Mouse (Mus musculus) heart, embryonic 15.5 days (tissue): ENCODE measurements at regions not wholly inside any gene's neighbourhood (a gene's known extent, or its start where the extent isn't known, plus 50 kb on each side); places are given as distances from the start of the nearest gene placed in this dataset.

ENCODE experiments used
- ATAC-seq: fragments of 200-750 bp; cut with Nextera tagmentation; replicated peaks from 2 replicates; pipeline ENCODE4 v1.8.0; 2017; ENCODE audit warnings: low read depth, moderate TSS enrichment; ENCODE audit not compliant: insufficient number of reproducible peaks, insufficient read depth, low FRiP score
- H3K27ac ChIP-seq: fragments of 300-500 bp; sonication (generic); 2 replicates; pipeline ENCODE4 v1.5.1; 2015; ENCODE audit warnings: mild to moderate bottlenecking, inconsistent platforms
- H3K27me3 ChIP-seq: fragments of 300-500 bp; sonication (generic); 2 replicates; pipeline ENCODE4 v1.6.1; 2015; ENCODE audit warnings: inconsistent platforms
- H3K36me3 ChIP-seq: fragments of 300-500 bp; sonication (generic); 2 replicates; pipeline ENCODE4 v1.6.1; 2015; ENCODE audit warnings: mild to moderate bottlenecking, inconsistent platforms
- H3K4me1 ChIP-seq: fragments of 300-500 bp; sonication (generic); replicated peaks from 2 replicates; pipeline ENCODE4 v1.6.1; 2015; ENCODE audit warnings: inconsistent platforms
- H3K4me2 ChIP-seq: fragments of 300-500 bp; sonication (generic); 2 replicates; pipeline ENCODE4 v1.6.1; 2015; ENCODE audit warnings: inconsistent platforms, mild to moderate bottlenecking, moderate library complexity
- H3K4me3 ChIP-seq: fragments of 300-500 bp; sonication (generic); 2 replicates; pipeline ENCODE4 v1.5.1; 2015; ENCODE audit warnings: mild to moderate bottlenecking, inconsistent platforms
- H3K9ac ChIP-seq: fragments of 300-500 bp; sonication (generic); 2 replicates; pipeline ENCODE4 v1.6.1; 2015; ENCODE audit warnings: mild to moderate bottlenecking, inconsistent platforms
- H3K9me3 ChIP-seq: fragments of 300-500 bp; sonication (generic); replicated peaks from 2 replicates; pipeline ENCODE4 v1.6.1; 2016; ENCODE audit warnings: inconsistent platforms
- WGBS: fragments of 180-500 bp; shearing (Covaris S2); methylation state at CpG from one replicate; pipeline ENCODE4 v1.1.7; 2015; ENCODE audit warnings: mixed read lengths; 5-methylcytosine and 5-hydroxymethylcytosine counted together

DNA sequence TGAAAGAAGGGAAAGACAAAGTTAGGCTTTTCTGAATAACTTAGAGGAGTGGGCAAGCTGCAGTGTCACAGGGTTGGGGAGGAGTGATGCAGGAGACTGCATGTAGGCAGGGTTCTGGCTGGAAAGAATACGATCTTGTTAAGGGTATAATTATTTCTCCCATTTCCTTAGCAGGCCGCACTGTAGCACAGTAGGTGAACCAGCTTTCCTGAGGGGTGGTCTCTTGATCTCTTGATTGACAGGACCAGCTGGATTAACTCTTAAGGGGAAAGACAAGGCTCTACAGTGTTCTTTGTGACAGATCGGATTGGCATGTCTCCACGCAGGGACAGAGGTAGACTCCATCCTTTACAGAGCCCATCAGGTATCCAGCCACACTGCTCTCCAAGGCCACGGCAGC is 54.5 kb upstream of the Meis1 start:
- no peaks in the 10 kb centered on the region for H3K4me1 ChIP-seq
- WGBS: 88% methylated on average over 5 of the region's 5 CpGs
- no peaks in the 10 kb centered on the region for H3K27me3 ChIP-seq
- H3K4me3 ChIP-seq: no peak overlapping the region
- no peaks in the 10 kb centered on the region for H3K9me3 ChIP-seq
- ATAC-seq: no peak
- no peak overlapping the region for H3K27ac ChIP-seq
- no peak overlapping the region for H3K9ac ChIP-seq
- no peaks in the 10 kb centered on the region for H3K36me3 ChIP-seq
- H3K4me2 ChIP-seq: no peak overlapping the region

DNA sequence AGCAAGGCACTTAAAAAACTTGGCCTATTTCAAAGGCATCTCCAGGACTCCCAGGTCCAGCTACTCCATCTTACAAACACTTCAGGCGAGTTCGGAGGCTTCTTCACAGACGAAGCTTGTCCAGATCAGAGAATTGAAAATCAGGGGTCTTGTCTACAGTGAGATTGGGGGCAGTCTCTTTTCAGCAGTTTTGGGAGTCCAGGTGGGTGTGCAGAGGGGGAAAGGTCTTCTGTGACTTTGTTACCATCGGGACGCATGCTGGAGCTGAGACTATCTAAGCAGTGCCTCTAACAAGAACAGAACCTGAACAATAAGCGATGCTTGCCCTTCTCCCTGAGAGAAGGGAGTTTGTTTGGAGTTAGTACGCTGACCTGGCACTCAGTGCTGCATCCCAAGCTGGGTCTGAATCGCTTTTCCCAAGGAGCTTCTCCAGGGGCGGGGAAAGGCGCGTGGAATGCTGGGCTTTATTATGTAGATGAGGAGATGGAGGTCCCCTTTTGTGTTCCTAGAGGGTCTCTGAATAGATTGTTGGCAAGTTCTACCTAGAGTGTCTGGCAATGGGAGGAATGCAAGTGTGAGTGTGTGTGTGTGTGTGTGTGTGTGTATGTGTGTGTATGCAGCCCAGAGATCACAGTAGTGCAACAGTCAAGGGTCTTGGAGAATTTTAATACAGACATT is 55.2 kb upstream of the Meis1 start:
- 64% methylated on average over 11 of the region's 11 CpGs for WGBS

DNA sequence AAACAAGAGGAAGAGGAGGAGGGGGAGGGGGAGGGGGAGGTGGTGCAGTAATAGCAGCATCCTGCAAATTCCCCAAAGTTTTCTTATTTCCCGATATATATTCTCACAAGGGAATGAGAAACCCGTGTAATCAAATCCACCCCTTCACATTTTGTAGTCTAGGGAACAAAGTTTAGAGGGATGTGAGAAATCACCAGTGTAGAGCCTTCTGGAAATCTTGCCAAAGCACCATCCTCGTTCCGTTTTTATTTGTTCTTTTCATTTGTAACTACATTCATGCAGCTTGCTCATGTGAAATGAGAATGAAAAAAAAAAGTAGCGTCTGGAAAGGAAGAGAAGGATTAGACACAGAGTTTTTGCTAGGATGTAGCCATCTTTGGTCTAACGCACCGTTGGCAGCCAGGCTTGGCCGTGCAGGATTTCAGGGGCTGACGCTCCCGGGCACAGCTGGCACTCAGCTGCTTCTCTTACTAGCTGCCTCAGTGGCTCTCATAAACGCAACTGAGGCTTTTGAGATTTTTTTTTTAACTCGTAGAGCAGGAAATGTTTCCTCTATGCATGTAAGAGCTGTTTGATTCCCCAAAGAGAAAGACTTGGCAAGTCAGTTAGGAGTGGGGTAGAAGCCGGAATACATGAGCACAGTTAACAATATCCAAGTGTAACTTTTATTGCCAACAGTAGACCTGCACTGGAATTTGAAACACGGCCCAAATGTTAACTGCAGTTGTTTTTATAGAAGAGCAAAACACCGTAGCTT is 72.5 kb upstream of the Meis1 start:
- H3K9me3 ChIP-seq: no peaks in the 10 kb centered on the region
- 75% methylated on average over 15 of the region's 15 CpGs for WGBS
- no peaks in the 10 kb centered on the region for H3K36me3 ChIP-seq
- ATAC-seq: no peak
- no peak overlapping the region for H3K9ac ChIP-seq
- H3K4me2 ChIP-seq: no peak overlapping the region
- no peaks in the 10 kb centered on the region for H3K27me3 ChIP-seq
- H3K4me3 ChIP-seq: no peak overlapping the region
- no peak overlapping the region for H3K27ac ChIP-seq
- H3K4me1 ChIP-seq: peaks cover 5% of the 10 kb centered on the region; the same call in 1 of the 2 replicates

More for the DNA sequence above, 55.2 kb upstream of the Meis1 start:
- no peak overlapping the region for H3K4me2 ChIP-seq
- no peak for ATAC-seq
- no peaks in the 10 kb centered on the region for H3K27me3 ChIP-seq
- H3K4me3 ChIP-seq: no peak overlapping the region
- no peaks in the 10 kb centered on the region for H3K36me3 ChIP-seq
- no peak overlapping the region for H3K27ac ChIP-seq
- no peaks in the 10 kb centered on the region for H3K9me3 ChIP-seq
- H3K9ac ChIP-seq: no peak overlapping the region
- no peaks in the 10 kb centered on the region for H3K4me1 ChIP-seq

DNA sequence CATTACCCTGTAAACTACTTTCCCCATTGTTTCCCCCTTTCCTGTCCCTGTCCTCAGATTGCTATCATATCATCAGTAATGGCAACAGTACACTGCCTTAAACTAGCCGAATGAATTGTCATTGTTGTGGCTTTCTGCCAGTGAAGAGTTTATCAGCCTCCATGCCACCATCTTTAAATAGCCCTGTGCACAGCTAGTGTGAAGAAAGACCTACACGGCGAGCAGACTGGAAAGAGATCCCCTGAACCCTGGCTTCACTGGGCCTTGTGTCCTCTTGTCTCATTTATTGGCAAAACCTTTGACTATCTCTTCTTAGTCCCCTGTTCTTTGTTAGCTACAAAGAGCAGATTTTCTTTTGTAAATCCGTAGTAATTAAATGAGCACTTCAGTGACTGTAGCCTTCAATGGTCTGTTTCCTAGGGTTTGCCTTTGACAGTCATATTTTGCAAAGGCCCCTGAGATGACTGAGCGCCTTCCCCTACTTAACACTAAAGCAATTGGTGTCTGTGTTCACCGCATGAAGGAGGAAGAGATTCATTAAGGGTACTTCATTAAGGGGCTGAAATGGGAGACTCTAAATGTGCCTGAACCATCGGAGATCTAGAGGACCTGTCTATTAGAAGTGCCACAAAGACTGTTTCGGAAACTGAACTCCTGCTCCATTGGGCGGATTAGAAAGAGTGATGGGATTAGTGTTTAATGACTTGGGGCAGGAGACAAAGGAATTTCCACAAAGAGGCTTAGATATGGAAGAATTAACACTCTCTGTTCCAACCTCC is 74.4 kb upstream of the Meis1 start:
- Histone ChIP-seq H3K27ac (no peak overlapping the region), H3K36me3 (no peaks in the 10 kb centered on the region), H3K4me3 (no peak overlapping the region), H3K4me1 (peaks cover 5% of the 10 kb centered on the region; the same call in 1 of the 2 replicates), H3K9ac (no peak overlapping the region), H3K27me3 (no peaks in the 10 kb centered on the region), H3K4me2 (no peak overlapping the region), H3K9me3 (no peaks in the 10 kb centered on the region)
- ATAC-seq: no peak
- 69% methylated on average over 9 of the region's 9 CpGs for WGBS

DNA sequence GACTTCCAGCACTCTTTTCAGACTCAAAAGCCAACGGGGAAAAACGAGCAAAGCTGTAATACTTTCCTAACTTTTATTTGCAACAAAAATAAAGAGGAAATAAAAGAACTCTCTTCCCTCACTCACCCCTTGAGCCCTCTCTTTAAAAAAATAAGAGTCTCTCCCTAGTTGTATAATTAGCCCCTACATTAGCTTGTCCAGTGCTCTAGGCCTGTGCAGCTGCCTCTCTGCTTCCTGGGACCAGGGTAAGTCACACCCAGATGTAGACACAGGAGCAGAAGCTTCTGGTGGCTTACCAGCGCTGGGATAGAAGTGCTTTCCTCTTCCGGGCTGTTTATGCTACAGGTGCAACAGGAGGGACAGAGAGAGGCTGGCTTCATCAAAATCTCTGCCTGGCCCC is 75.0 kb upstream of the Meis1 start:
- no peaks in the 10 kb centered on the region for H3K27me3 ChIP-seq

DNA sequence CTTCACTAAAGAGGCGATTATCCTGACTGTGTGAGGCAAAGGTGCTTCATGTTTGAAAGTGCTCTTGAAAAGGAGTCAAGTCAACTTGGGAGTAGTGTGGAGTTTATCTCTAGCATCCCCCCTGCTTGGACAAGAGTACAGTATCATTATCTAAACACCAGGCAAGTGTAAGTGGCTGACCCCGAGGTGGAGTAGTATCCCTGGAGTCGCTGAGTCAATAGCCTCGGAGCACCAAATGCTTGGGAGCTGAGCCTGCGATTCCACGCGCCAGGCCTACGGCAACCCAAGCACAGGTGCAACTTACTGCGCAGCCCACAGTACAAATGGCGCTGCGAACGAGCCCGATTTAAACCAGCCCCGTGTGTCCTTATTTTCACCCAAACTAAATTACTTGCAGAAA is 75.4 kb upstream of the Meis1 start:
- no peaks in the 10 kb centered on the region for H3K36me3 ChIP-seq
- H3K9ac ChIP-seq: no peak overlapping the region
- H3K27me3 ChIP-seq: no peaks in the 10 kb centered on the region
- no peak overlapping the region for H3K4me3 ChIP-seq
- WGBS: 60% methylated on average over 14 of the region's 14 CpGs
- ATAC-seq: no peak
- no peak overlapping the region for H3K4me2 ChIP-seq
- H3K4me1 ChIP-seq: peaks cover 5% of the 10 kb centered on the region; the same call in 1 of the 2 replicates
- no peak overlapping the region for H3K27ac ChIP-seq
- H3K9me3 ChIP-seq: no peaks in the 10 kb centered on the region

More for the DNA sequence above, 75.0 kb upstream of the Meis1 start:
- Histone ChIP-seq H3K4me2 (no peak overlapping the region), H3K4me3 (no peak overlapping the region), H3K9ac (no peak overlapping the region), H3K9me3 (no peaks in the 10 kb centered on the region), H3K36me3 (no peaks in the 10 kb centered on the region), H3K4me1 (peaks cover 5% of the 10 kb centered on the region; the same call in 1 of the 2 replicates), H3K27ac (no peak overlapping the region)
- 49% methylated on average over 4 of the region's 4 CpGs for WGBS
- ATAC-seq: no peak

DNA sequence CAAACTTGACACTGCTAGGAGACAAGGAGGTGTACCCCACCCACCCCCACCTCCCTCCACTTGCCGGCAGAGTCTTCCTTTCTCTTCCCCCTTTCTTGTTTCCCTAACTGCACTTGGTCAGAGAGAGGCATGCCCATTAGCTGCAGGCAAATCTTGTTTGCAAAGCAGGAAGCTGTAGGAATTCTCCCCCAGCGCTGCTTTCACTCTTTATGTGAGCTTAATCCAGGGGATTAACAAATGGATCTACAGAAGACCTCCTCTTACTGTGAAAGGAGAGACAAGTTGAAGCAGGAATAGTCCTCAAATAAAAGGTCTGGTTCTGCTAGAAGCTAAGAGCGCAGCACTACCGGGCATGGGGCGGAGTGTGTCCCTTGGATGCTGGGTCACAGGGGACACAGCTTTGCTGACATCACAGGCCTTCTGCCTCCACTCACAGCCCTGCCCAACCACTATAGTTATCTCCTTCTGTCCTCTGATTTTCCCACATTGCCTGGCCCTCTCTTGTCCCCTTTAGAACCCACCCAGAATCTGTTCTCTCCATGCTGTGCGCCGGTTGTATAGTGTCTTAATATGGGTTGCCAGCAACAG is 84.3 kb upstream of the Meis1 start:
- WGBS: 35% methylated on average over 7 of the region's 7 CpGs
- Histone ChIP-seq H3K4me2 (peak overlapping the region; percentile 21; the same call in 1 of the 2 replicates), H3K27me3 (no peaks in the 10 kb centered on the region), H3K9me3 (no peaks in the 10 kb centered on the region), H3K36me3 (no peaks in the 10 kb centered on the region), H3K9ac (no peak overlapping the region), H3K27ac (no peak overlapping the region), H3K4me3 (0 out of 2 replicates have a peak overlapping the region, but pooled peaks have one; percentile 8), H3K4me1 (no peaks in the 10 kb centered on the region)
- no peak for ATAC-seq

DNA sequence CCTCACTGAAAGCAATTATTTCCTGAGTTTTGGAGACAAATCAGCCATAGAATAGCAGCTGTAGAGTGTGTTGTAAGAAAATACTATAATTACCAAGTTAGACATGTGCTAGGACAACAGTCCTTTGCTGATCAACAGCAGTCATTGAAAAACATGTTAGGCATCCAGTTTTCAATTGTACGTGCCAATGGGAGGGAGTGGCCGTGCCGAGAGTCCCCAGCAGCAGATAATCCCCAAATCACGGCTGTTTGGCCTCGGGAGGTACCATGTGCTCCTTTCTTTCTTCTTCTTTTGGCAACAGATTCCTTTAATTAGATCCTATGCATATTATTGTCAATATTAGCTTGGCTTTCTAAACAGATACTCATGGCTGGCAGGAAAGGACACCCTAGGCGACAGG is 88.4 kb upstream of the Meis1 start:
- 80% methylated on average over 6 of the region's 6 CpGs for WGBS
- Histone ChIP-seq H3K36me3 (no peaks in the 10 kb centered on the region), H3K4me3 (no peak overlapping the region), H3K9ac (no peak overlapping the region), H3K27me3 (no peaks in the 10 kb centered on the region), H3K4me2 (no peak overlapping the region), H3K9me3 (no peaks in the 10 kb centered on the region), H3K4me1 (peaks cover 4% of the 10 kb centered on the region; the same call in 1 of the 2 replicates), H3K27ac (no peak overlapping the region)
- ATAC-seq: no peak

DNA sequence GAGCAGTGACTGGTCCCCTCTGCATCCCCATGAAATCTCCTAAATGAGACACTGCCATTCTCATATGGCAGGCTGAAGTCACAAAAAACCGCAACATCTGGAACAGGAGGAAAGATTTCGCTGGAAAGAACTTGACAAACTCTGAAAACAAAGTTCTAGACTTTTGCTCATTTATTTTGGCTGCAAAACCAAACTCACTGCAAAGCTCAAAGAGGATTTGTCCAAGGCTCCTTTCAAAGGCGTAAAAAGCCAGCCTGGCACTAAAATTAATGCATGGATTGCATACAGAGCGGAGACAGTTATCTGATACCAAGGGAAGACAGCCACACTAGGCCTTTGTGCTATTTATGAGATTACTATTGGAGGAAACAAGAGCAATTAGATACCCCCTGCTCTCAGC is 90.3 kb upstream of the Meis1 start:
- no peaks in the 10 kb centered on the region for H3K36me3 ChIP-seq
- no peaks in the 10 kb centered on the region for H3K27me3 ChIP-seq
- H3K4me3 ChIP-seq: no peak overlapping the region
- WGBS: 67% methylated on average over 4 of the region's 4 CpGs
- no peak overlapping the region for H3K4me2 ChIP-seq
- H3K9ac ChIP-seq: no peak overlapping the region
- no peaks in the 10 kb centered on the region for H3K9me3 ChIP-seq
- H3K27ac ChIP-seq: no peak overlapping the region
- H3K4me1 ChIP-seq: peaks cover 5% of the 10 kb centered on the region; the same call in 1 of the 2 replicates
- ATAC-seq: no peak

DNA sequence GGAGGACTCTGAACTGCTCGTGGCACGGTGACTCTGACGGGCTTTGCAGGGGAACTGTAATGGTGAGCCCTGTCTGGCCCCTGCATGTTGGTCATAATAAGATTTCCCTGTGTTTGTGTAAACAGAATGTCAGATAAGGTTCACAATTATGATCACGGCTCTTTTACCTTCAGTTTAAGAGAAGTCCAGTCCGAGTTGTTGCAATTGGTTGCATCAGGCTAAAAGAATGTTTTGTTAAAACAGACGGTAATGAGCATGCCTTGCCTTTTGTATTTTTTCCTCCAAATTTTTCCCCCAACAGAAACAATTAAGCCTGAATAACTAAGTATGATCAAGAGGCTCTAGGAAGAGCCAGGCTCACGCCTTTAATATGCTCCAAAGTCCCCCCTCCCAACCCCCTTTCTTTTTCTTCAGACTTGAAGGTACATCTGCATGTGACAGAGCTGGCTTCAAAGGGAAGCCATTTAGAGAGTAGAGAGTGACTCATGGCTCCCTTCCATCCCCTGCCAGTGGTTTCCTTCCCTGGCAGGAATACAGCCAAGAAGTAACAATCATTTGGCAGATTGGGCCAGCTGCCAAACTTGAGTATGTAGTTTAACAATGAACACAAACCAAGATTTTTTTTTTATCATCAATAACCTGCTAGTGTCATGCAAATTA is 93.3 kb upstream of the Meis1 start:
- Histone ChIP-seq H3K4me1 (peaks cover 5% of the 10 kb centered on the region; the same call in 1 of the 2 replicates), H3K4me3 (no peak overlapping the region), H3K27me3 (no peaks in the 10 kb centered on the region), H3K9me3 (no peaks in the 10 kb centered on the region), H3K4me2 (no peak overlapping the region), H3K36me3 (no peaks in the 10 kb centered on the region), H3K9ac (no peak overlapping the region), H3K27ac (no peak overlapping the region)
- 47% methylated on average over 7 of the region's 7 CpGs for WGBS
- ATAC-seq: no peak
